Mouse (Mus musculus) spleen, embryonic (tissue): ENCODE data around the gene Sirt6.
"Not testable (repeated sequence)": the region's sequence is repeated elsewhere in the genome, so short reads cannot be mapped to it uniquely, and the experiment has no call there.

ENCODE experiments used
- CTCF ChIA-PET: fragments of 350-600 bp; sonication (Branson Sonifier 250); formaldehyde crosslinking; loops from one replicate; lab custom pipeline; 2022; lab: Charles Lee

Gene Sirt6

GRCm38 (mm10) chr10:81626994-81627835, at the start of gene Sirt6:
Gene Sirt6, minus strand, starts transcription at chr10:81627797.
- CTCF ChIA-PET, result no interaction called here

GRCm38 (mm10) chr10:81656174-81656573, 28.6 kb upstream of the Sirt6 start:
- CTCF ChIA-PET, result no interaction called here

- CTCF ChIA-PET, result no interaction called here
These were observed 27.6 kb upstream of the Sirt6 start for GRCm38 (mm10) chr10:81655178-81655577.

- CTCF ChIA-PET, result not testable (repeated sequence)
These were observed 21.5 kb upstream of the Sirt6 start, which contains the start of gene Gm10778 for GRCm38 (mm10) chr10:81648803-81649775. Gene Gm10778, plus strand, starts transcription at chr10:81649059.

GRCm38 (mm10) chr10:81646015-81646555, 18.5 kb upstream of the Sirt6 start:
- CTCF ChIA-PET, result no interaction called here

- CTCF ChIA-PET, result no interaction called here
These were observed 17.8 kb upstream of the Sirt6 start for GRCm38 (mm10) chr10:81645391-81645790.

- CTCF ChIA-PET, result no interaction called here
These were observed 17.1 kb upstream of the Sirt6 start for GRCm38 (mm10) chr10:81644716-81645115.

- CTCF ChIA-PET, result no interaction called here
These were observed 16.6 kb upstream of the Sirt6 start for GRCm38 (mm10) chr10:81644162-81644561.

GRCm38 (mm10) chr10:81643449-81644055, 16.0 kb upstream of the Sirt6 start:
- CTCF ChIA-PET, result interaction anchor here (0.6 to 0.9 kb wide), 2 partner anchors 9 to 14 kb away, joined by 5 to 16 read pairs; no protein-coding TSS in a partner anchor

GRCm38 (mm10) chr10:81642648-81643448, 15.3 kb upstream of the Sirt6 start:
- CTCF ChIA-PET, result interaction anchor here (0.6 to 0.9 kb wide), 2 partner anchors 9 to 13 kb away, joined by 5 to 16 read pairs; no protein-coding TSS in a partner anchor

- CTCF ChIA-PET, result no interaction called here
These were observed 14.5 kb upstream of the Sirt6 start for GRCm38 (mm10) chr10:81641978-81642647.

GRCm38 (mm10) chr10:81641566-81641965, 14.0 kb upstream of the Sirt6 start:
- CTCF ChIA-PET, result no interaction called here

GRCm38 (mm10) chr10:81640825-81641224, 13.2 kb upstream of the Sirt6 start:
- CTCF ChIA-PET, result not testable (repeated sequence)

- CTCF ChIA-PET, result no interaction called here
These were observed 10.5 kb upstream of the Sirt6 start for GRCm38 (mm10) chr10:81638101-81638500.

- CTCF ChIA-PET, result no interaction called here
These were observed 8.7 kb upstream of the Sirt6 start for GRCm38 (mm10) chr10:81636338-81636737.

- CTCF ChIA-PET, result interaction anchor here (0.9 kb wide), 1 partner anchor 10 kb away, joined by 5 read pairs; no protein-coding TSS in a partner anchor
These were observed 5.9 kb upstream of the Sirt6 start for GRCm38 (mm10) chr10:81633253-81634099.

- CTCF ChIA-PET, result no interaction called here
These were observed 793 bp upstream of the Sirt6 start, which contains the start of gene Ankrd24 for GRCm38 (mm10) chr10:81628390-81628789. Gene Ankrd24, plus strand, starts transcription at chr10:81628540.

- CTCF ChIA-PET, result no interaction called here
These were observed 231 bp upstream of the Sirt6 start for GRCm38 (mm10) chr10:81627836-81628220.
